Mouse (Mus musculus): ENCODE data around the gene Lce1h.

The Lce1h gene

GRCm38 (mm10) chr3:92764965-92765364 is at the start of gene Lce1h:
Lce1h (minus strand) TSS chr3:92765065.
- DNase-seq, result no peak

- no peak for DNase-seq
Observed at GRCm38 (mm10) chr3:92807791-92808190, 42.9 kb upstream of the Lce1h start, which contains the start of gene Lce1k. Lce1k (minus strand) TSS chr3:92807891.

- no peak for DNase-seq
Observed at GRCm38 (mm10) chr3:92790414-92790813, 25.5 kb upstream of the Lce1h start, which contains the start of gene Lce1j. Lce1j (minus strand) TSS chr3:92790514.

GRCm38 (mm10) chr3:92778799-92779198 is 13.9 kb upstream of the Lce1h start, which contains the start of gene Lce1i:
Lce1i (minus strand) TSS chr3:92778899.
- no peak for DNase-seq

- DNase-seq, result no peak
Observed at GRCm38 (mm10) chr3:92771573-92771972, 6.7 kb upstream of the Lce1h start.

- DNase-seq, result no peak
Observed at GRCm38 (mm10) chr3:92753197-92753596, 11.7 kb downstream of the Lce1h start.

GRCm38 (mm10) chr3:92752238-92752637 is 12.6 kb downstream of the Lce1h start, which contains the start of gene Lce1g:
Lce1g (minus strand) TSS chr3:92752338.
- DNase-seq, result no peak

- no peak for DNase-seq
Observed at GRCm38 (mm10) chr3:92738996-92739395, 25.9 kb downstream of the Lce1h start, which contains the start of gene Gm38119. Gm38119 (minus strand) TSS chr3:92739096.

- no peak for DNase-seq
Observed at GRCm38 (mm10) chr3:92722631-92723030, 42.2 kb downstream of the Lce1h start.

GRCm38 (mm10) chr3:92720250-92720649 is 44.6 kb downstream of the Lce1h start, which contains the start of gene Lce1f:
Lce1f (minus strand) TSS chr3:92720350.
- DNase-seq, result no peak

- DNase-seq, result no peak
Observed at GRCm38 (mm10) chr3:92715122-92715521, 49.7 kb downstream of the Lce1h start.

Data from cerebellum, adult 9-11 months (tissue).